In the genomic region with DNA sequence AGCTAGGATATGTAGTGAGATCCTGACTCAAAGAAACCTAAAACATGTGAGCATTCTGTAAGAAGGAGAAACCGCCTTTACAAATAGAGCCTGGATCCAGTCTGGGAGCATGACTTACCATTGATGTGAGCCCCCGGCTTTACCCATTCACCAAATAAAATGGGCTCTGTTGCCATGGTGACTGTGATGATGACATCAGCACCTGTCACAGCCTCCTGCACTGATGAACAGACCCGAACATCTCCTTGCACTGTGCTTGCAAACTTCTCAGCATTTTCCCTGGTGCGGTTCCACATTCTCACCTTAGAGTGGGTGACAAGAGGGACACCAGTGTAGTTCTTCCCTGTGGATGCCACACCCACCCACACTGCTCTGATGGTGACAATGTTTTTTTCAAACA, we compare ENCODE assay signal across 31 mouse cellular contexts. TPM values are rescaled to one million over a fixed set of nuclear protein-coding genes. Genes with fewer than 3 reads are reported as not detected.
DNase-seq lines count a peak whose midpoint lies in the region; ATAC-seq and TF ChIP-seq lines count a peak whose summit lies in the region.
"Had no signal": no experiment of that assay in that cellular context is flagged by ENCODE, and none has a peak within 500 bp of the region (broad histone marks: within the 10 kb centered on the region; RNA-seq: fewer than 3 reads in every experiment).

No protein-coding gene starts in this region.

- peaks cover 6% of the 10 kb centered on the region for H3K27me3 ChIP-seq in hindbrain, embryonic 12.5 days
- H3K27me3 ChIP-seq in hindbrain, embryonic 16.5 days (replicated peaks; ENCODE audit: control insufficient read depth, insufficient read depth, low read length) = no peaks in the 10 kb centered on the region; the same call in 1 of the 2 replicates
- H3K27me3 ChIP-seq in midbrain, embryonic 16.5 days (ENCODE audit: control insufficient read depth, insufficient read depth, low read depth, low read length) = peaks cover 4% of the 10 kb centered on the region; the same call in 1 of the 2 replicates

- H3K36me3 ChIP-seq in hindbrain, embryonic 12.5 days = no peaks in the 10 kb centered on the region
- no peaks in the 10 kb centered on the region for H3K36me3 ChIP-seq in hindbrain, embryonic 16.5 days (ENCODE audit: control insufficient read depth, insufficient read depth, low read length)
- H3K36me3 ChIP-seq in midbrain, embryonic 16.5 days (ENCODE audit: control insufficient read depth, insufficient read depth, low read length) = no peaks in the 10 kb centered on the region
- H3K36me3 ChIP-seq: embryonic facial prominence, embryonic 13.5 days; heart, embryonic 13.5 days; limb, embryonic 12.5 days had no signal

- peak; percentile 18 for DNase-seq in R1 (ENCODE audit: low read depth, low spot score)
- peak; percentile 41 for DNase-seq in brain, adult 2 months (ENCODE audit: low read depth, low spot score)
- DNase-seq in gastrocnemius, adult 2 months = no peak
- no peak for DNase-seq in right cerebral cortex, postnatal 25 days
- DNase-seq: adrenal gland, postnatal 25 days; cerebellum, adult 2 months; cerebellum, postnatal 25 days; gastrocnemius, postnatal 14 days; heart, adult 2 months; kidney, adult 18-20 months; kidney, postnatal 4 days; liver, postnatal 0 days; right cerebral cortex, postnatal 4 days; thymus, postnatal 25 days had no signal

- H3K9ac ChIP-seq in hindbrain, embryonic 12.5 days = no peak overlapping the region
- no peak overlapping the region for H3K9ac ChIP-seq in hindbrain, embryonic 16.5 days (ENCODE audit: low read depth, low read length)
- H3K9ac ChIP-seq in midbrain, embryonic 16.5 days (ENCODE audit: low read depth, low read length) = no peak overlapping the region
- H3K9ac ChIP-seq: embryonic facial prominence, embryonic 13.5 days; heart, embryonic 13.5 days; limb, embryonic 12.5 days; liver, postnatal 0 days had no signal

- H3K4me3 ChIP-seq in hindbrain, embryonic 12.5 days = no peak overlapping the region
- no peak overlapping the region for H3K4me3 ChIP-seq in hindbrain, embryonic 16.5 days (ENCODE audit: low read length)
- H3K4me3 ChIP-seq in midbrain, embryonic 16.5 days (ENCODE audit: low read depth, low read length) = no peak overlapping the region
- no peak overlapping the region for H3K4me3 ChIP-seq in gastrocnemius, adult 2 months
- H3K4me3 ChIP-seq: embryonic facial prominence, embryonic 13.5 days; erythroblast, embryonic 14.5 days; heart, adult 2 months; heart, embryonic 13.5 days; limb, embryonic 12.5 days had no signal

- intact Hi-C loops in gastrocnemius, adult 2 months (cut with DNase I) = no loop called here

- no peaks in the 10 kb centered on the region for H3K9me3 ChIP-seq in hindbrain, embryonic 12.5 days (replicated peaks)
- H3K9me3 ChIP-seq in hindbrain, embryonic 16.5 days (ENCODE audit: control insufficient read depth, low read length) = no peaks in the 10 kb centered on the region
- H3K9me3 ChIP-seq in midbrain, embryonic 16.5 days (replicated peaks; ENCODE audit: control insufficient read depth, low read length, poor library complexity, severe bottlenecking) = no peaks in the 10 kb centered on the region
- H3K9me3 ChIP-seq: embryonic facial prominence, embryonic 13.5 days; heart, embryonic 13.5 days; limb, embryonic 12.5 days had no signal

- WGBS in hindbrain, embryonic 12.5 days = 66% methylated on average over 4 of the region's 4 CpGs
- 60% methylated on average over 4 of the region's 4 CpGs for WGBS in hindbrain, embryonic 16.5 days
- 50% methylated on average over 4 of the region's 4 CpGs for WGBS in midbrain, embryonic 16.5 days

- no peak overlapping the region for H3K4me2 ChIP-seq in hindbrain, embryonic 12.5 days (replicated peaks)
- H3K4me2 ChIP-seq in hindbrain, embryonic 16.5 days (ENCODE audit: low read length) = no peak overlapping the region
- H3K4me2 ChIP-seq in midbrain, embryonic 16.5 days (ENCODE audit: low read length) = no peak overlapping the region
- H3K4me2 ChIP-seq: embryonic facial prominence, embryonic 13.5 days; heart, embryonic 13.5 days; limb, embryonic 12.5 days; liver, embryonic 11.5 days had no signal

- TF ChIP-seq CTCF in gastrocnemius, adult 2 months (IDR thresholded peaks at IDR 0.05) = no peak

- 0 out of 2 replicates have a peak, but pooled peaks have one; percentile 38 for ATAC-seq in hindbrain, embryonic 12.5 days (ENCODE audit: low FRiP score)
- no peak for ATAC-seq in hindbrain, embryonic 16.5 days
- peak; percentile 65; the same call in 1 of the 2 replicates for ATAC-seq in midbrain, embryonic 16.5 days
- ATAC-seq: inflammation-experienced regulatory T-cells, adult 6 months; liver, postnatal 0 days; lung, postnatal 0 days had no signal

- H3K27ac ChIP-seq in hindbrain, embryonic 12.5 days = no peak overlapping the region
- H3K27ac ChIP-seq in hindbrain, embryonic 16.5 days (ENCODE audit: low read depth, low read length) = no peak overlapping the region
- no peak overlapping the region for H3K27ac ChIP-seq in midbrain, embryonic 16.5 days (ENCODE audit: low read length)
- H3K27ac ChIP-seq in gastrocnemius, adult 2 months = no peak overlapping the region
- H3K27ac ChIP-seq: embryonic facial prominence, embryonic 13.5 days; heart, adult 2 months; heart, embryonic 13.5 days; limb, embryonic 12.5 days; macrophage had no signal

- H3K4me1 ChIP-seq in hindbrain, embryonic 12.5 days = peaks cover 5% of the 10 kb centered on the region; the same call in 1 of the 2 replicates
- H3K4me1 ChIP-seq in hindbrain, embryonic 16.5 days (ENCODE audit: control insufficient read depth, insufficient read depth, low read depth, low read length) = peaks cover 1% of the 10 kb centered on the region; the same call in 1 of the 2 replicates
- no peaks in the 10 kb centered on the region; the same call in 1 of the 2 replicates for H3K4me1 ChIP-seq in midbrain, embryonic 16.5 days (ENCODE audit: control insufficient read depth, insufficient read depth, low read length)

RNA-seq across cellular contexts. Expression of gene Crym, which starts 6.7 kb away (rescaled TPM):
- 32.9 and 80.0 TPM in 2 replicates for polyA plus RNA-seq in hindbrain, embryonic 12.5 days (2016; fragmentation: Nextera tagmentation; extraction: Ambion mirVana)
- polyA plus RNA-seq in hindbrain, embryonic 16.5 days (2015; fragmentation: Nextera tagmentation; extraction: Ambion mirVana) = 10.7 and 12.9 TPM in 2 replicates
- polyA plus RNA-seq in midbrain, embryonic 16.5 days (2015; fragmentation: Nextera tagmentation; extraction: Ambion mirVana) = 19.0 and 32.3 TPM in 2 replicates
- 1 to 10 TPM; 2.0 to 3.2 TPM for total RNA-seq in gastrocnemius, adult 2 months (2021)
- total RNA-seq: MEL had no signal
- polyA plus RNA-seq: C2C12; erythroblast, embryonic 14.5 days; inflammation-experienced regulatory T-cells, adult 6 months; macrophage had no signal

RNA-seq across cellular contexts. Expression of gene Abca14, which starts 8.6 kb away (rescaled TPM):
- not detected in 2 replicates for polyA plus RNA-seq in hindbrain, embryonic 12.5 days (2016; fragmentation: Nextera tagmentation; extraction: Ambion mirVana)
- not detected in 2 replicates for polyA plus RNA-seq in hindbrain, embryonic 16.5 days (2015; fragmentation: Nextera tagmentation; extraction: Ambion mirVana)
- polyA plus RNA-seq in midbrain, embryonic 16.5 days (2015; fragmentation: Nextera tagmentation; extraction: Ambion mirVana) = not detected in 2 replicates
- total RNA-seq in gastrocnemius, adult 2 months (2021) = not detected
- total RNA-seq: adrenal gland, postnatal 25 days; gastrocnemius, postnatal 14 days; heart, adult 2 months; heart, postnatal 25 days; MEL had no signal
- polyA plus RNA-seq: C2C12; cerebellum, adult 2 months; embryonic facial prominence, embryonic 13.5 days; erythroblast, embryonic 14.5 days; heart, adult 2 months; heart, embryonic 13.5 days; inflammation-experienced regulatory T-cells, adult 6 months; kidney, embryonic 16.5 days; limb, embryonic 12.5 days; liver, embryonic 11.5 days; macrophage; neural tube, embryonic 14.5 days; stomach, embryonic 14.5 days had no signal

RNA-seq across cellular contexts. Expression of gene Anks4b, which starts 21.5 kb away (rescaled TPM):
- not detected in 2 replicates for polyA plus RNA-seq in hindbrain, embryonic 12.5 days (2016; fragmentation: Nextera tagmentation; extraction: Ambion mirVana)
- not detected in 2 replicates for polyA plus RNA-seq in hindbrain, embryonic 16.5 days (2015; fragmentation: Nextera tagmentation; extraction: Ambion mirVana)
- polyA plus RNA-seq in midbrain, embryonic 16.5 days (2015; fragmentation: Nextera tagmentation; extraction: Ambion mirVana) = not detected in 2 replicates
- under 1 TPM; 0.10 to 0.11 TPM for total RNA-seq in gastrocnemius, adult 2 months (2021)
- total RNA-seq: MEL had no signal
- polyA plus RNA-seq: C2C12; cerebellum, adult 2 months; erythroblast, embryonic 14.5 days; heart, adult 2 months; inflammation-experienced regulatory T-cells, adult 6 months; limb, embryonic 12.5 days; lung, postnatal 0 days; macrophage; neural tube, embryonic 14.5 days; stomach, embryonic 14.5 days had no signal

RNA-seq across cellular contexts. Expression of gene Zp2, which starts 50.1 kb away (rescaled TPM):
- polyA plus RNA-seq in hindbrain, embryonic 12.5 days (2016; fragmentation: Nextera tagmentation; extraction: Ambion mirVana) = not detected in 2 replicates
- not detected in 2 replicates for polyA plus RNA-seq in hindbrain, embryonic 16.5 days (2015; fragmentation: Nextera tagmentation; extraction: Ambion mirVana)
- not detected in 2 replicates for polyA plus RNA-seq in midbrain, embryonic 16.5 days (2015; fragmentation: Nextera tagmentation; extraction: Ambion mirVana)
- total RNA-seq in gastrocnemius, adult 2 months (2021) = under 1 TPM; 0.31 to 0.78 TPM
- total RNA-seq: MEL had no signal
- polyA plus RNA-seq: C2C12; cerebellum, adult 2 months; embryonic facial prominence, embryonic 13.5 days; erythroblast, embryonic 14.5 days; inflammation-experienced regulatory T-cells, adult 6 months; kidney, embryonic 16.5 days; limb, embryonic 12.5 days; liver, embryonic 11.5 days; liver, postnatal 0 days; lung, postnatal 0 days; macrophage; neural tube, embryonic 14.5 days; stomach, embryonic 14.5 days had no signal

Comparison
In these comparisons a context has a peak if more than half of its experiments do, and no peak if none do; other contexts are left out.
1. DNase-seq: peak in R1 (single experiment) and brain, adult 2 months (single experiment); none in gastrocnemius, adult 2 months (single experiment) and right cerebral cortex, postnatal 25 days (single experiment).